Mouse (Mus musculus) left cerebral cortex, postnatal 4 days (tissue): ENCODE results near the gene Crlf1. TPM values are rescaled to one million over a fixed set of nuclear protein-coding genes. Genes with fewer than 3 reads are reported as not detected.

Experiments
- DNase-seq: peaks from one replicate; pipeline ENCODE4 v3.0.0-alpha.2; 2022
- intact Hi-C: fragments of 180-260 bp; cut with DNase I; formaldehyde crosslinking; loops from one replicate; pipeline ENCODE4 v1.15.1; 2025
- total RNA-seq, 2 experiments: library from RNA; stranded (reverse); gene quantifications; 2 replicates each; pipeline ENCODE4 v1.2.3; 2021

The Crlf1 gene
- 10 to 100 TPM; 22.3 to 32.3 TPM for total RNA-seq

- DNase-seq: no peak
- intact Hi-C loops: no loop called here
Observed at GRCm38 (mm10) chr8:70492664-70493640, at the start of gene Crlf1. Gene Crlf1, plus strand, starts transcription at chr8:70493158.

GRCm38 (mm10) chr8:70443326-70443725 lies 49.6 kb upstream of the Crlf1 start:
- no peak for DNase-seq
- intact Hi-C loops: no loop called here

GRCm38 (mm10) chr8:70445988-70446387 lies 47.0 kb upstream of the Crlf1 start:
- no peak for DNase-seq
- intact Hi-C loops: loop anchor here (2.0 kb wide), 1 partner anchor 29 kb away; no protein-coding TSS in a partner anchor

DNA sequence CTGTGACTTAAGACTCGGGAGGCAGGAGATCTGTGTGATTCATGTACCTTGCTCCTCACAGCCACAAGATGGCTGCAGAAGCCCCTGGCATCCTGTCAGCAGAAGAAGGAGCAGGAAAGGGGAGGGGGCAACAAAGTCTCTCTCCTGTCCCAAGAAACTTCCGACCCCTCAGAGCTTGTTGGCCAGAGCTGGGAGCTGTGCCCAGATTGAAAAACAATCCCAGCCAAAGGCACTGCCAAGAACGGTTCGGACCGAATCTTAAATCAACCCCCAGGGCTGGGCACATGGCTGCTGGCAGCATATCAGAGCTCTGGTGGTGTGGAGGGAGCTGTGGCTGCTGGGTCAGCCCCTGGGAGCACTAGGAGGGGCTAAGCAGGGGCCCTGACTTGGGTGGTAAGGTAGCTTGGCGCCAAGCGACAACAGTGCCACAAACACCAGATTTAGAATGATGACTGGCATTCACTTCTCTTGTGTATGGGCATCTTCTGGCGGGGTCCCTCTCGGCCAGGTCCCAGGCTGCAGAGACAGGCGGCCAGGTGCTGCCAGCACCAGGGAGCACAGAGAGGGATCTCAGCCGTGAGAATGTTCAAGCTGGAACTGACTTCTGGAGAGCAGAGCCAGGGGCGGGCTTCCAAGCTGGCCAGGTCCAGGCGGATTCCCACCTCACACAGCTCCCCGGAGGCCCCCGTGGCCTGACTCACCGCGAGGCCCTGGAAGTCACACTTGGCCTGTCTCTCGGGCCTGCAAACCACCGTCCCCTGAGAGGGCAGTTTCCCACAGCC lies 45.1 kb upstream of the Crlf1 start:
- intact Hi-C loops: no loop called here
- DNase-seq: peak; percentile 84

GRCm38 (mm10) chr8:70452196-70452966 lies 40.6 kb upstream of the Crlf1 start:
- intact Hi-C loops: no loop called here
- DNase-seq: no peak

- intact Hi-C loops: no loop called here
- no peak for DNase-seq
Observed at GRCm38 (mm10) chr8:70453852-70454251, 39.1 kb upstream of the Crlf1 start.

GRCm38 (mm10) chr8:70456996-70457395 lies 36.0 kb upstream of the Crlf1 start:
- intact Hi-C loops: no loop called here
- DNase-seq: no peak

- DNase-seq: no peak
- intact Hi-C loops: no loop called here
Observed at GRCm38 (mm10) chr8:70457882-70458281, 35.1 kb upstream of the Crlf1 start.

DNA sequence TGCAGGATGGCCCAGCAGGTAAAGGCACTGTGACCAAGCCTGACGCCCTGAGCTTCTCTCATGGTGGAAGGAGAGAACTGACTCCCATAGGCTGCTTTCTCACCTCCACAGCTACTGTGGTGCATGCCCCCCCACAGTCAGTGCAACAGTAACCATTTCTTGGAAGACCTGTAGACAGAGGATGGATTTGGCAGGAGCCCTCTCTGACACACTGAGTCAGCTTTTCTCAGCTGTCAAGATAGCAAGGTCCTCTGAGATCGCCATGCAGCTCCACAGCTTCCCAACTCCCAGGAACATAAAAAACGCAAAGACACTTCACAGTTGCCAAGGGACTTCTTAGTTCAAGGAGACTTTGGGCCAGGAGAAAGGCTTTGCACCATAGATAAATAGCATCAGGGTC lies 34.5 kb upstream of the Crlf1 start:
- DNase-seq: no peak
- intact Hi-C loops: no loop called here

GRCm38 (mm10) chr8:70459636-70460035 lies 33.3 kb upstream of the Crlf1 start:
- intact Hi-C loops: no loop called here
- DNase-seq: no peak

GRCm38 (mm10) chr8:70460199-70460598 lies 32.8 kb upstream of the Crlf1 start:
- intact Hi-C loops: no loop called here
- DNase-seq: no peak

DNA sequence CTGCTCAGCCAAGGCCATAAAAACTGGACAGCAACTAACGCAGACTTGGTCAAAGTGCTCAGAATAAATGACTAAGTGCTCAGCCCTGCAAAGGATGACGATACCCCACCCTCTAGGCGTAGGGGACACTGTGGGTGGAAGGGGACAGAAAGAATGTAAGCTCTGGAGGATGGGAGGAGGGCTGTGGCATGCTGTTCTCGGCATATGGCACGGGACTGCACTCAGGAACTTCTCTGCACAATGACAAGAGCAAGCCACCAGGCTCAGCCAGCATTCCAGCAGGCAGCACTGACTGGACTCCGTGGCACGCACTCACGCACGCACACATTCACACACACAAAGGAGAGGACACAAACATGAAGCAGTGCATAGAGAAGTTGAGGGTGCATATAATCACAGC lies 32.4 kb upstream of the Crlf1 start:
- DNase-seq: no peak
- intact Hi-C loops: no loop called here

DNA sequence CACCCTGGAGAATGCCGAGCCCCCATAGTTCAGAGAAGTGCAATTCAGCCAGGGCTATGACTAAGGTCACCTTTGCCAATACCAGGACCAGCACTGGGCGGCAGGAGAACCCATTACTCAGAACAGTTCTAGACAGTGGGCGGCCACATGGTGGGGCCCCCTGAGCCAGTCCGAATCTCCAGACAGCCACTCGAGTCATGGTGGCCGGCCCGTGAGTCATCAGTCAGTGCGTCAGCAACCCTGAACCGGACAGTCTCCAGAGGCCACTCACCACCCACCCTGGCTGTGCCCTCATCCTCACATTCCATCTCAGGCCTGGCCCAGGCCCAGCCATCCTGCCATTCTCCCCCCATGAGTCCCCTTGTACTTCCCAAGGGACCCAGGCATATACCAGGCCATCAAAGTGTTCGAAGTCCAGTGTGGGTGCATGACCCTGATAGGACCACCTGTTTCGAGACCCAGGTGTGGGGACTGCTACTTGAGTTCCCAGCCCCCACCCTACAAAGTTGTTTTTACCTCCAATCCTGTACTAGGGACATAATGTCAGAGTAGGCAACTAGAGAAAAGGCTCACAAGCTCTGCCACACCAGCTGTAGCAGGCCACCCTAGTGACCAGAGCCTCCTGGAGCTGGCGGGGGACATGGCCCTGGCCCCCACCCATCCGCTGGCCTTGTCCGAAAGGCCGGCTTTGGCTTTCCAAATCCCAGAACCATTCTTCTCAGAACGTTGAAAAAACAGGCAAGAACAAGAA lies 31.0 kb upstream of the Crlf1 start:
- intact Hi-C loops: no loop called here
- no peak for DNase-seq

DNA sequence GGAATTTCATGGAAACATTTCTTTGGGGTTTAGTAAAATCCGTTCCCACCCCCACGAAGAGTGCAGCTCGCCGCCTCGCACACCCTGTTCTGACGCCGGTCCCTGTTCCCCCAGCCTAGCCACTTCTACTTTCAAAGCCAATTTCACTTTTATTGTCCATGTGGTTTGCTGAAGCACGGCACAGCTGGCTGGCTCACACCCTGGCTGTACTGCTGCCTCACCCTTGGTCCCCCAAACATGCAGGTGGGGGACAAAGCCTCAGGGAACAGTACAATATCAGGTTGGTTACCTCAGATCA lies 30.5 kb upstream of the Crlf1 start:
- no peak for DNase-seq
- intact Hi-C loops: no loop called here

DNA sequence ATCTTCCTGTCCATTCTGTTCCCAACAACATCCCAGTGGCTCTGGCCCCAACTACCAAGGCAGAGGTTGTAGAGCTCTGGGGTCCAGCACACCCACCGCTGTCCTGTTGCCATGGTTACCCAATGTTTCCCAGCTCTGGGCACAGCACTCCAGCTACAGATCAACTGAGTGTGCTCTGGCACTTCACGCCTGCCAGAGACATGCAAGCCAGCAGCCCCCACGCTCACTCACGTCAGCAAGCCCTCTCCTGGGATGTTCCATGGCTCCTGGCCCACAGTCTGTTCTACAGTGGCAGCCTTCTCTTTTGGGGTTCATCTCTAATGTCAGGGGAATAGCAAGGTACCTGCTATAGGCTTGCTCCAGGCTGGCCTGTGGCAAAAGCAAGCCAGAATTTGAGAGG lies 29.7 kb upstream of the Crlf1 start:
- intact Hi-C loops: no loop called here
- DNase-seq: peak; percentile 37

DNA sequence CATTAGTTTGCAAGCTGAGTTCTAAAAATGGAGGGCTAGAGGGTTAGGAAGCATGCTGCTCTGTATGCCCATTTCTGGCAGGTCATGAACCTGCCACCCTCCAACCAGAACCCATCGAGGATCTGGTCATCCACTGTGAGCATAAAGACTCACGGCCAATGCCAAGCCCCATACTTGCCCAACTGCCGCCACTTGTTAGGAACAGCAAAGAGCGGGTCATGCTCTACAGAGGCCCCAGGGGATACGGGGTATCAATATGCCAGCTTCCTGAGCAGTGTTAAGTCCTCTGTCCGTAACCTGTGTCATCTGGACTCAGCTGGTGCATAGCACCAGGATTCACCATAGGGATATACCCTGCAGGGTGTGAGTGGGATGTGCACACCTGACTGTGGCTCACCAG lies 28.8 kb upstream of the Crlf1 start:
- no peak for DNase-seq
- intact Hi-C loops: no loop called here

DNA sequence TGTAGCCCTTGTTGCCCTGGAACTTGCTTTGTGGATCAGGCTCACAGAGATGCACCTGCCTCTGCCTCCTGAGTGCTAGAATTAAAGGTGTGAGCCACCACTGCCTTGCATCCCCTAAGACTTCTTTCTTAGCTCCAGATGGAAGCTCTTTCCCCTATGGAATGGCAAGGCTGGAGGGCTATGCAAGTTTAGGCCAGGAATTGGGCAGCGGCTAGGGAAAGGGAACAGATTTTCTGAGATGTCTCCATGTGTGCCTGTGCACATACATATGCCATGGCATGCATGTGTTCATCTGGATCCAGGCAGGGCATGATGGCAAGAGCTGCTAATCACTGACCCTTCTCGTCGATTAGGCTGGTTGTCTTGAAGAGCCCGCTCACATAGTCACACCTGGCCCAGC lies 27.3 kb upstream of the Crlf1 start:
- no peak for DNase-seq
- intact Hi-C loops: no loop called here

GRCm38 (mm10) chr8:70466305-70466704 lies 26.7 kb upstream of the Crlf1 start:
- intact Hi-C loops: no loop called here
- no peak for DNase-seq

- intact Hi-C loops: no loop called here
- DNase-seq: no peak
Observed at GRCm38 (mm10) chr8:70466771-70467170, 26.2 kb upstream of the Crlf1 start.

- DNase-seq: no peak
- intact Hi-C loops: no loop called here
Observed at GRCm38 (mm10) chr8:70467229-70467725, 25.7 kb upstream of the Crlf1 start.
